Mouse (Mus musculus) lung, adult 2 months (tissue): Measurements from ENCODE around the gene Olfr691.

ENCODE experiments used
- CTCF ChIP-seq: fragments of 200-500 bp; IDR thresholded peaks from 2 replicates; pipeline ENCODE4 v1.5.1; 2011; ENCODE audit warnings: mild to moderate bottlenecking, low read length, control low read depth; ENCODE audit not compliant: insufficient read depth
- POLR2A ChIP-seq: fragments of 200-500 bp; IDR thresholded peaks from 2 replicates; pipeline ENCODE4 v1.6.1; 2011; ENCODE audit warnings: low read depth, mild to moderate bottlenecking, control low read depth, low read length, borderline replicate concordance; ENCODE audit errors: extremely low read depth

DNA sequence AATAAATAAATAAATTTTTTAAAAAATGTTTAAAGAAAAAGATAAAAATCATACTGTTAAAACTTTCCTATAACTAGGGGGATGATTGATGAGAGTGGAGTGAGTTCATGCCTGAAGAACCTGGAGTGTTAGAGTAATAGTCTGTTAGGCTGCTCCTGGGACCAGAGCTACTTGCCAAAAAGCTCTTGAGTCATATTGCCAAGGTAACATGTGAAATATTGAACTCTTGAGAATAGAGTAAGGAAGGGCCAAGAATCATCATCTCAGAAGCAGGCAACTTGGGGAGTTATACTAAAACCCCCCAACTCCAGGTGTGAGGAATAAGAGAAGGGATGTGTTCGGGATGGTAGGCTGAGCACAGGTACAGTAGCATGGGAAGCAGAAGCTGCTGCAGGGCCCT, 31.2 kb downstream of the Olfr691 start, which contains the start of gene Olfr689:
- TF ChIP-seq CTCF = no peak
- TF ChIP-seq POLR2A = no peak
